Mouse (Mus musculus) limb, embryonic 13.5 days (tissue): ENCODE data around the gene Mif. TPM values are rescaled to one million over a fixed set of nuclear protein-coding genes. Genes with fewer than 3 reads are reported as not detected.
"Not testable (repeated sequence)": the region's sequence is repeated elsewhere in the genome, so short reads cannot be mapped to it uniquely, and the experiment has no call there.

Experiments
- ATAC-seq: fragments of 200-750 bp; cut with Nextera tagmentation; 2 replicates; pipeline ENCODE4 v1.8.0; 2017; ENCODE audit warnings: low read depth, moderate number of reproducible peaks, moderate TSS enrichment; ENCODE audit not compliant: low FRiP score
- H3K27ac ChIP-seq: fragments of 300-500 bp; sonication (generic); 2 replicates; pipeline ENCODE4 v1.5.1; 2015; ENCODE audit warnings: inconsistent platforms, mild to moderate bottlenecking, moderate library complexity
- H3K27me3 ChIP-seq: fragments of 300-500 bp; sonication (generic); 2 replicates; pipeline ENCODE4 v1.6.1; 2015; ENCODE audit warnings: mild to moderate bottlenecking, inconsistent platforms
- H3K36me3 ChIP-seq: fragments of 300-500 bp; sonication (generic); 2 replicates; pipeline ENCODE4 v1.6.1; 2015; ENCODE audit warnings: inconsistent platforms, mild to moderate bottlenecking, moderate library complexity
- H3K4me1 ChIP-seq: fragments of 300-500 bp; sonication (generic); 2 replicates; pipeline ENCODE4 v1.6.1; 2015; ENCODE audit warnings: inconsistent platforms
- H3K4me2 ChIP-seq: fragments of 300-500 bp; sonication (generic); replicated peaks from 2 replicates; pipeline ENCODE4 v1.6.1; 2015; ENCODE audit warnings: inconsistent platforms, mild to moderate bottlenecking, moderate library complexity
- H3K4me3 ChIP-seq: fragments of 300-500 bp; sonication (generic); 2 replicates; pipeline ENCODE4 v1.5.1; 2015; ENCODE audit warnings: moderate library complexity, mild to moderate bottlenecking, inconsistent platforms
- H3K9ac ChIP-seq: fragments of 300-500 bp; sonication (generic); 2 replicates; pipeline ENCODE4 v1.6.1; 2015; ENCODE audit warnings: mild to moderate bottlenecking, inconsistent platforms
- H3K9me3 ChIP-seq: fragments of 300-500 bp; sonication (generic); 2 replicates; pipeline ENCODE4 v1.6.1; 2016; ENCODE audit warnings: inconsistent platforms
- WGBS: fragments of 180-500 bp; shearing (Covaris S2); methylation state at CpG from one replicate; pipeline ENCODE4 v1.1.7; 2015; 5-methylcytosine and 5-hydroxymethylcytosine counted together
- polyA plus RNA-seq: library from polyadenylated mRNA; unstranded; fragments of >200 nt; fragmentation: Nextera tagmentation; extraction: Ambion mirVana; gene quantifications from 2 replicates; pipeline ENCODE4 v1.2.1, GENCODE M21; 2015

Gene Mif
- polyA plus RNA-seq, 1 experiment from 2014 or later, result 1,677 TPM

DNA sequence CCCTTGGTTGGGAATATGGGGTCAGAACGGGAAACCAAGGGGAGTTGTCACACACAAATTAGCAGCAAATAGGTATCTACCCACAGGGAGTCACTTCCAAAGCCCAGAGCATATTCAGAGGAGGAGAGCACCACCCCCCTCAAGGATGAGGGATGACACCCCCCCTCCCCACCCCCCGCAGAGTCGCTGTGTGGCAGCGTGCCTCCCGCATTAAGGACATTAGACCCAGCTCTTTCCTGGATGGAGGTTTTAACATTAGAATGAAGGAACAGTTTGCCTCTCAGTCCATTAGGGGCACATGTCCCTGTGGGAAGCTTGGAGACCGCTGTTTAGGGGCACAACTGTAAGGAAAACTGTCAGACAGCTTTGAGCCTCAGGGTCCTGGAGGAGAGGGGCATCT, 9.0 kb downstream of the Mif start:
- ATAC-seq, result no peak
- Histone ChIP-seq H3K27ac (no peak overlapping the region), H3K27me3 (no peaks in the 10 kb centered on the region), H3K4me2 (no peak overlapping the region), H3K9ac (no peak overlapping the region), H3K4me3 (no peak overlapping the region), H3K9me3 (no peaks in the 10 kb centered on the region), H3K4me1 (peaks cover 13% of the 10 kb centered on the region), H3K36me3 (no peaks in the 10 kb centered on the region)
- 9% methylated on average over 6 of the region's 6 CpGs for WGBS

DNA sequence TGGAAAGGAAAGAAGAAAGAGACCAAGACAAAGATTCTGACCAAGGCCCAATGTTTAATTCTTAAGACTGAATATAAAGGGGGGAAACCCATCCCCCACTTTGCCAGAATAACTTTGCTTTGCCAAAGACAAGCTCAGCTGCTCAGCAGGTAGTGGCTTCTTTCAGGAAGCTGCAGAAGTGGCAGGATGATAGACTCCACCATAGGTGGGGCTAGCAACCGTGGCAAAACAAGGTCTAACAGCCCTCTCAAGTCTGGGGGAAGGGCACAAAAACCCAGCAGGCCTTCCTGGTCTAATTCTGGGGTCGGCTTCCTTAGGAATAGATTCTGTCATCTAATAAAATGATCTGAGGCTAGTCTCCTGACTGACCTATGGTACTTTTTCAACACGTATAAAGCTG, 11.7 kb downstream of the Mif start:
- H3K36me3 ChIP-seq, result no peaks in the 10 kb centered on the region
- no peak overlapping the region for H3K27ac ChIP-seq
- WGBS, result 23% methylated on average over 3 of the region's 3 CpGs
- H3K4me3 ChIP-seq, result no peak overlapping the region
- no peak overlapping the region for H3K4me2 ChIP-seq
- peaks cover 13% of the 10 kb centered on the region for H3K4me1 ChIP-seq
- no peaks in the 10 kb centered on the region for H3K27me3 ChIP-seq
- no peak overlapping the region for H3K9ac ChIP-seq
- H3K9me3 ChIP-seq, result no peaks in the 10 kb centered on the region
- no peak for ATAC-seq

DNA sequence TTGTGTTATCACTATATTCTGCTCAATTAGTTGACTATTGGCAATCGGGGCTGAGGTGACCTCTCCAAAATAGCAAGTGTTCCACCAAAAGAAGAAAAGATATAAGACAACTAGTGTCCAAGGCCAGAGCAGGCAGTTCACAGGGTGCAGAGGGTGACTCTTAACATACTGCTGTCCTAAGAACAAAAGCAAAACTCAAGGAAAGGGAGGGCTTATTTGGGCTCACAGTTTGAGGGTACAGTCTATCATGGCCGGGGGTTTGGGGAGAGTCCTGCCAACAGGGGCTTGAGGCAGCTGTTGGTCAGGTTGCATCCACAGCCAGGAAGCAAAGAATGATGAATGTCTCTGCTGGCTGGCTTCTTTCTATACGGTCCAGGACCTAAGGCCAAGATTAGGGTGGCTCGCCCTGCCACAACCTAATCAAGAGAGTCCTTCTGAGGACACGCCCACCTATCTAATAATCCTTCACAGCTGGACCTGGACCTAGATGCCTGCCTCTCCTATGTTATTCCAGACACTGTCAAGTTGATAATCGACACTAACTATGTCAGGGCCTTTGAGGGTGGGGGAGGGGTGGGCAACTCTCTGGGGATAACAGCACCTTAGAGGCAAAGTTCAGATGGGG, 14.6 kb downstream of the Mif start:
- Histone ChIP-seq H3K27ac (no peak overlapping the region), H3K4me2 (no peak overlapping the region), H3K4me3 (no peak overlapping the region), H3K9ac (no peak overlapping the region), H3K9me3 (no peaks in the 10 kb centered on the region), H3K27me3 (no peaks in the 10 kb centered on the region), H3K4me1 (no peaks in the 10 kb centered on the region; the same call in 1 of the 2 replicates), H3K36me3 (no peaks in the 10 kb centered on the region)
- no peak for ATAC-seq
- 72% methylated on average over 6 of the region's 6 CpGs for WGBS

DNA sequence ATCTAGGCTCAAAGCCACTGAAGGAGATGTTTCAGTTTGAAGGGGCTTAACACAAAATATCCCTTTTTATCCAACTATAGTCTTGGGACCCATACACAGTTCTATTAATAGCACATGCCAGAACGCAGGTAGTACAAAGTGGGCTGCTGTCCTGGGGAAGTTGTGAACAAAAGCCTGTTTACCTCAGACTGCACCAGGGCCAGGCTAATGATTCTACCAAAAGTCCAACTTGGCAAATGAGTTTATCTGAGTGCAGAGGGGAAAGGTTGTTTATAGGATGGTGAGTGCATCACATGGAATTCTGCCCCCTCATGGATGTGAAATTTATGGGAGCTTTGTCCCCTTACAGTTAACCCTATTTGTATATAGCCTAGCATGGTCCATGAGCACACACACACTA, 15.2 kb downstream of the Mif start:
- ATAC-seq, result no peak
- Histone ChIP-seq H3K4me2 (no peak overlapping the region), H3K27me3 (no peaks in the 10 kb centered on the region), H3K4me1 (no peaks in the 10 kb centered on the region; the same call in 1 of the 2 replicates), H3K27ac (no peak overlapping the region), H3K4me3 (no peak overlapping the region), H3K9ac (no peak overlapping the region), H3K36me3 (no peaks in the 10 kb centered on the region), H3K9me3 (no peaks in the 10 kb centered on the region)
- WGBS, result 50% methylated on average over 1 of the region's 1 CpGs

DNA sequence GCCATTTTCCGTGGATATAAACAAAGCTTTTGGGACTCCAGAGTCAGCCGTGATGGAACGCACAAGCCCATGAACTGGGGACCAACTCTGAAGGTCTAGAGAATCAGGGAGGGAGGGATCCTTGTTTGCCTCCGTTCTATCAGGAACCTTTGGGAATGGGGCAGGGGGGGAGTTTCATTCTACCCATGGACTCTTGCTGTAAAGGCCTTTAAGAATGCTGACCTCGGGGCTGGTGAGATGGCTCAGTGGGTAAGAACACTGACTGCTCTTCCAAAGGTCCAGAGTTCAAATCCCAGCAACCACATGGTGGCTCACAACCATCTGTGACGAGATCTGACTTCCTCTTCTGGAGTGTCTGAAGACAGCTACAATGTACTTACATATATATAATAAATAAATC, 16.1 kb downstream of the Mif start:
- not testable (repeated sequence) for H3K9me3 ChIP-seq, H3K27ac ChIP-seq, H3K4me2 ChIP-seq, H3K36me3 ChIP-seq, H3K27me3 ChIP-seq, H3K4me1 ChIP-seq, H3K4me3 ChIP-seq, ATAC-seq, H3K9ac ChIP-seq
- WGBS, result 84% methylated on average over 6 of the region's 6 CpGs

DNA sequence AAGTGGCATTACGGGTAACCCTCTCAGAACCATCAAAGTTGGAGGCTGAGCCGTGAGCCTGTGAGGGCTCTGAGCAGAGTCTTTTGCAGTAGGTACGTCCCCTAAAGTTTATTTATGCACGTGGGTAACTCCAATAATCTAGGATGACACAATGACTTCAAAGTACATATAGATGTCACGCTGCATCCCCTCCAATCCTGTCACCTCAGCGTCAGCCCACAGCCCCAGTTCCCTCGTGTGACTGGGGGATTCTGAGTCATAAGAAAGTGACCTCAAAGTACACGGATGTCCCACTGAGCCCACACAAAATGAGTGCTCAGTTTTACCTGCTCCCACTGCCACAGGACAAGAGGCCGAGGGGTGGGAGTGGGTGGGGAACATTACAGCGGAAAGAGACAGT, 20.9 kb downstream of the Mif start:
- H3K4me1 ChIP-seq, result peaks cover 30% of the 10 kb centered on the region
- no peaks in the 10 kb centered on the region for H3K9me3 ChIP-seq
- no peak for ATAC-seq
- H3K9ac ChIP-seq, result no peak overlapping the region
- no peak overlapping the region for H3K4me2 ChIP-seq
- H3K27ac ChIP-seq, result no peak overlapping the region
- no peak overlapping the region for H3K4me3 ChIP-seq
- peaks cover 2% of the 10 kb centered on the region; the same call in 1 of the 2 replicates for H3K27me3 ChIP-seq
- whole genome bisulfite sequencing, result 87% methylated on average over 10 of the region's 10 CpGs
- H3K36me3 ChIP-seq, result no peaks in the 10 kb centered on the region

DNA sequence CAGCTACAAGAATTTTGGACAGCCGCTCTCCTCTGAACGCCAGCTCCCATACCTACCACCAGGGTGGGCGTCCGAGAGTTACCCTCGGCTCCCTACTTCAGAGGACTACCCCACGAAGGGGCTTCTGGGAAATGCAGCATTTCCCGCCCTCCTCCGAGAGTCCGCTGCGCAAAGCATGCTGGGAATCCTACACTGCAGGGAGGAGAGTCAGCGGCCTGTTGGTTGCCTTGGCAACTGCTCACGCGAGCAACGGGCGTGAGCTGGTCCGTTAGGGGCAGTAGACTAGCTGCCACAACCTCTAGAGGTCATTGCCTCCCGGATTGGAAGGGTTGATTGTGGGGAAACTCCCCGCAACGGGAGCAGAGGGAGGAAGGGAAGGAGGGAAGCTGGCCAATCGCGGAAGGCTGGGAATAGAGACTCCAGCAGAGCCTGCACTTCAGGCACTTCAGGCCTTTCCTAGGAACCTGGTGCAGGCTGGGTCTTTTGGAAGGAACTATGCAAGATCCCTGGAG, 22.7 kb downstream of the Mif start, which contains the start of gene Gstt2:
Gene Gstt2 (minus strand): TSS at position 177 of the 512 bp plus-strand sequence.
- under 1% methylated on average over 21 of the region's 21 CpGs for WGBS
- H3K9me3 ChIP-seq, result no peaks in the 10 kb centered on the region
- H3K4me2 ChIP-seq, result peak within 1 kb of the TSS; percentile 76
- H3K4me3 ChIP-seq, result peak within 1 kb of the TSS; percentile 47
- H3K36me3 ChIP-seq, result no peaks in the 10 kb centered on the region
- H3K4me1 ChIP-seq, result peaks cover 39% of the 10 kb centered on the region
- H3K27me3 ChIP-seq, result peaks cover 18% of the 10 kb centered on the region
- H3K9ac ChIP-seq, result peak within 1 kb of the TSS; percentile 70
- H3K27ac ChIP-seq, result peak within 1 kb of the TSS; percentile 86
- peak; percentile 92 for ATAC-seq

DNA sequence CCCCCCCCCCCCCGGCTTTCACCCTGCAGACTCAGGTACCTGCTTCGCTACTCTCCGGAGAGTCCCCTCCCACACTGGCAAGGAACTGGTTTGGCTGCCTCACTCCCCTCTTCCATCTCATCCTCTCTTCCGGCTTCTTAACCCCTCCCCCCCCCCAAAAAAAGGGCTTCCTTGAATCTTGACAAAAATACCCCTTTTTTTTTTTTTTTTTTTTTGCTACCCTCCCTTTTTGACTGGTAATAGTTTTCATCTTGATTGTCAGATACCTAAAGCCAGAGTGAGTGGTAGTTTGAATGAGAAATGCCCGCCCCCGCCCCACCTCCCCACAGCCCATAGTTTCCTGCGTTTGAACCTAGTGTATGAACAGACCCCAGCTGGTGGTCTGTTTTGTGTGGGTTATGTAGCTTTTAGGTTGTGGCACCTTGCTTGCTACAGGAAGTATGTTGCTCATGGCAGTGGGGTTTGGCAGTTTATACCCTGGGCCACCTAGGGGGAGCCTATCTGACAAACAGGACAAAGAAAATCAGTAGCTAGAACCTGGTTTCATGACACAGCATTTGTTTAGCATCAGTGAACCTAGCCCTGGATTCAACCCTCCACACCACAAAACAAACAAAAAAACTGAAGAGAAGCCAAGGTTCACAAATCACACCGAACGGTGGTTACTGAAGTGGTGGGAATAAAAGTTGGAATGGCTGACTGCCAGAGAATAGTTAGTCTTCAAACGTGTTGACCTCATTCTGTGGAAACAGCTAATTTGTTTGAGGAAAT, 24.1 kb downstream of the Mif start:
- H3K36me3 ChIP-seq, result no peaks in the 10 kb centered on the region
- peak overlapping the region; percentile 76 for H3K4me2 ChIP-seq
- peaks cover 39% of the 10 kb centered on the region for H3K4me1 ChIP-seq
- no peak overlapping the region for H3K9ac ChIP-seq
- H3K4me3 ChIP-seq, result peak overlapping the region; percentile 42
- H3K27me3 ChIP-seq, result peaks cover 20% of the 10 kb centered on the region
- WGBS, result 27% methylated on average over 9 of the region's 10 CpGs
- ATAC-seq, result no peak
- no peak overlapping the region for H3K27ac ChIP-seq
- H3K9me3 ChIP-seq, result no peaks in the 10 kb centered on the region

DNA sequence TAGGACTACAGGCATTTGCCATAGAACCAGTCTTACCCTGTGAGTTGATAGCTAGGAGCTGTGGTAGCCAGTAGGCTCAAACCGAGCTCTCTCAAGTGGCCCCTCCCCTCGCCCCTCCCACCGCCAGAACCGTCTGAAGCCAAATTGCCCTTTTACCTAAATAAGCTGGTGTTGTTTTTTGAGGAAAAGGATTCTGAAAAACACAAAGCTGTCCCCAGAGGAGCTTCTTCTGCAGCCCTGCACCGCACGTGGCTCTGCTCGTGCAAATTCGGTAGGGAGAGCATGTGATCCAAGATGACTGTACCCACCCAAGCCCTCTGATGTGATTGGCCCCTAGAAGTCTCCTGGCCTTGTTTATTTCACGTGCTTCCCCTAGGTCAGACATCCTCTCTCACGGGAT, 24.7 kb downstream of the Mif start:
- no peak overlapping the region for H3K27ac ChIP-seq
- WGBS, result 1% methylated on average over 10 of the region's 10 CpGs

DNA sequence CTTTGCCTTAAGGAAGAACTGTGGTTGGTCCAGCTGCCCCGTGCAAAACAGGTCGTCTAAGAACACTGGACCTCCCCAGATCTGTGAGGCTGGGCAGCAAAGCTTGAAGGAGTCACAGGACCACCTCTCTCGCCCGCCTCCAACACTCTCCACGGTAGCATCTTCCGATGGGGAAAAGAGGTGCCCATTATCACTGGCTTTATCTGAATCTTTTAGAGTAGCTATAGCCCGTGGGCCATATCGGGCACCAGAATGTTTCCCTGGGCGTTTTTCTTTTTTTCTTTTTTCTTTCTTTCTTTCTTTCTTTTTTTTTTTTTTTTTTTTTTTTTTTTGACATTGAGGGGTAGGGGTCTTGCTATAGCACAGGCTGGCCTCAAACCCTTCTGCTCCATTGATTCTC, 25.3 kb downstream of the Mif start:
- Histone ChIP-seq H3K27me3 (peaks cover 20% of the 10 kb centered on the region), H3K4me3 (peak overlapping the region; percentile 42), H3K9me3 (no peaks in the 10 kb centered on the region), H3K27ac (no peak overlapping the region), H3K9ac (peak overlapping the region; percentile 55), H3K4me2 (peak overlapping the region; percentile 76), H3K36me3 (no peaks in the 10 kb centered on the region), H3K4me1 (peaks cover 39% of the 10 kb centered on the region)
- 19% methylated on average over 9 of the region's 9 CpGs for WGBS
- no peak for ATAC-seq

More for the DNA sequence above, 24.7 kb downstream of the Mif start:
- ATAC-seq, result no peak
- H3K9ac ChIP-seq, result peak overlapping the region; percentile 48; the same call in 1 of the 2 replicates
- H3K27me3 ChIP-seq, result peaks cover 20% of the 10 kb centered on the region
- H3K36me3 ChIP-seq, result no peaks in the 10 kb centered on the region
- H3K9me3 ChIP-seq, result no peaks in the 10 kb centered on the region
- peak overlapping the region; percentile 42 for H3K4me3 ChIP-seq
- H3K4me1 ChIP-seq, result peaks cover 39% of the 10 kb centered on the region
- H3K4me2 ChIP-seq, result peak overlapping the region; percentile 76

DNA sequence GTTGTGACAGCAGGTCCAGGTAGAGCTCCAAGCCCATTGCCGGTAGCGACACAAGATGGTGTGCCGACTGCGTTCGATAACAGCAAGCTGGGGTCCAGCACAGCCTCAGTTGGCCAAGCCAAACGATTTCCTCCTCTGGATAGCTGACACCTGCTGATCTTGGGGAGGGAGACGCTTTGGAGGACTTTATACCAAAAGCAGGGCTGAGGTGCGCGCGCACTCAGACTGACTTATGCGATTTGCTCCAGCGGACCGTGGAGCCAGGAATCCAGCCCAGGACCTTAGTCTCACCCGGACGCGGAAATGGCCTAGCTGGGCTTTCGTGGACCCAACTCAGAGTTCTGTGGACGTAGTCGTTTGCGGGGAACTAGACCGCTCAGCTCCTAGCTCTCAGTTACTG, 25.8 kb downstream of the Mif start:
- Histone ChIP-seq H3K36me3 (no peaks in the 10 kb centered on the region), H3K4me2 (peak overlapping the region; percentile 76), H3K9me3 (no peaks in the 10 kb centered on the region), H3K4me1 (peaks cover 39% of the 10 kb centered on the region), H3K4me3 (peak overlapping the region; percentile 42), H3K27me3 (peaks cover 20% of the 10 kb centered on the region), H3K27ac (peak overlapping the region; percentile 48; the same call in 1 of the 2 replicates), H3K9ac (peak overlapping the region; percentile 55)
- ATAC-seq, result no peak
- WGBS, result 3% methylated on average over 21 of the region's 21 CpGs

DNA sequence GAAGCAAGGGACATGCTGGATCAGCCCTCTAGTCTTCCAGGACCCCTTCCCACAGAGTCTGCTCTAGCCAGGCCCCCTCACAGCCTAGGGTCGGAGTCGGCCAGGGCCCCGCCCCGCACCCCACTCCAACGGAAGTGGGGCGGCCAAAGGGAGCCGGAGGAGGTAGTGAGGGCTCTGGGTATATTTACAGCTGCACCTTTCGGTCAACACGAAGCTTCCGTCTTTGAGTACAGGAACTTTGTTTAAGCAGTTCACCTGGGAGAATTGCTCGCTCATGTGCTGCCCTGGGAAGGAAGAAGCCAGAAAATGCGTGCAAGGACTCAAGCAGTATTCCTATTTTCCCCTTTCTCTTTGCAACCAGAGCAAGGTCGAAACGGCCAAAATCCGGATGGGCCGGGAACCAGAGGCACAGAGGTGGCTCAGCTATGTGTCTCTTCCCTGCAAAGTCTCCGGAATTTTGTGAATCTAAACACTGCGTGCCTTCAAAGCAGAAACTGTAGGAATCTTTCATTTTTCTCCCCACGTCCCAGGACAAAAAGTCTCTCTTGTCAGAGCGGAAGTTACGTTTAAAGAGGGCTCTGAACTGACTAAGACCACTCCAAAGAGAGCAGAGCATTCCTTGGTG, 26.5 kb downstream of the Mif start:
- peak overlapping the region; percentile 76 for H3K4me2 ChIP-seq
- H3K36me3 ChIP-seq, result no peaks in the 10 kb centered on the region
- H3K27me3 ChIP-seq, result peaks cover 20% of the 10 kb centered on the region
- 15% methylated on average over 21 of the region's 21 CpGs for WGBS
- H3K9ac ChIP-seq, result peak overlapping the region; percentile 55
- H3K27ac ChIP-seq, result peak overlapping the region; percentile 48; the same call in 1 of the 2 replicates
- ATAC-seq, result no peak
- peak overlapping the region; percentile 42 for H3K4me3 ChIP-seq
- peaks cover 37% of the 10 kb centered on the region for H3K4me1 ChIP-seq
- no peaks in the 10 kb centered on the region for H3K9me3 ChIP-seq
